Mouse (Mus musculus): Measurements from ENCODE around the gene Sod3. TPM values are rescaled to one million over a fixed set of nuclear protein-coding genes. Genes with fewer than 3 reads are reported as not detected.

Gene Sod3
- polyA plus RNA-seq, 1 experiment = 0.27 TPM

DNA sequence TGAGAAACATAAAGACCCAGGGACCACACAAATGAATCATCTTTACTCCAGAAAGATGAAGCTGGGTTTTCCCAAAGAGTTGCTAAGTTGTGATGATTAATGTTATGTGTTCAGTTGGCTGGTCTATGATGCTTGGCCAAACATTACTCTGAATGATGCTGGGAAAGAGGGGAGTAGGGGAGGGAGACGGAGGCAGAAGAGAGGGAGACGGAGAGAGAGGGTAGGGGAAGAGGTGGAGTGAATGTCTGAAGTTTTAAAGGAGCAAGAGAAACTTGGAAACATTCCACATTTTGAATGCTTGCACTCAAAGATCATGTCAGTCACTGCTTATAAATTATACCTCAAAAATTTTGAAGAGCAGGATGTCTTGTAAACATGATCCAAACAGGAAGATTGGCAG lies 16.7 kb upstream of the Sod3 start:
- H3K4me3 ChIP-seq (ENCODE audit: low read depth, low read length) = no peak overlapping the region

GRCm38 (mm10) chr5:52350451-52350850 lies 13.1 kb upstream of the Sod3 start:
- Histone ChIP-seq H3K27ac (ENCODE audit: insufficient read depth, low read length) (no peak overlapping the region), H3K4me1 (ENCODE audit: control insufficient read depth, insufficient read depth, low read length) (no peaks in the 10 kb centered on the region), H3K27me3 (ENCODE audit: control insufficient read depth, insufficient read depth, low read length, poor library complexity, severe bottlenecking) (no peaks in the 10 kb centered on the region), H3K4me3 (ENCODE audit: low read depth, low read length) (no peak overlapping the region), H3K9me3 (replicated peaks; ENCODE audit: control insufficient read depth, insufficient read depth, low read length, poor library complexity, severe bottlenecking) (no peaks in the 10 kb centered on the region), H3K9ac (ENCODE audit: low read depth, poor library complexity, severe bottlenecking) (no peak overlapping the region), H3K36me3 (ENCODE audit: control insufficient read depth, insufficient read depth, low read length, poor library complexity, severe bottlenecking) (no peaks in the 10 kb centered on the region)
- TF ChIP-seq POLR2A (IDR thresholded peaks at IDR 0.05; ENCODE audit: insufficient read depth, low read length) (no peak), EP300 (IDR thresholded peaks at IDR 0.05; ENCODE audit: insufficient read depth, low read depth, low read length) (no peak), CTCF (IDR thresholded peaks at IDR 0.05; ENCODE audit: low read depth, low read length) (no peak)

More for the DNA sequence above, 16.7 kb upstream of the Sod3 start:
- Histone ChIP-seq H3K9me3 (replicated peaks; ENCODE audit: control insufficient read depth, insufficient read depth, low read length, poor library complexity, severe bottlenecking) (no peaks in the 10 kb centered on the region; the same call in 1 of the 2 replicates), H3K4me1 (ENCODE audit: control insufficient read depth, insufficient read depth, low read length) (no peaks in the 10 kb centered on the region), H3K9ac (ENCODE audit: low read depth, poor library complexity, severe bottlenecking) (no peak overlapping the region), H3K36me3 (ENCODE audit: control insufficient read depth, insufficient read depth, low read length, poor library complexity, severe bottlenecking) (no peaks in the 10 kb centered on the region), H3K27me3 (ENCODE audit: control insufficient read depth, insufficient read depth, low read length, poor library complexity, severe bottlenecking) (no peaks in the 10 kb centered on the region), H3K27ac (ENCODE audit: insufficient read depth, low read length) (no peak overlapping the region)
- TF ChIP-seq CTCF (IDR thresholded peaks at IDR 0.05; ENCODE audit: low read depth, low read length) = no peak
- no peak for TF ChIP-seq POLR2A (IDR thresholded peaks at IDR 0.05; ENCODE audit: insufficient read depth, low read length)
- no peak for TF ChIP-seq EP300 (IDR thresholded peaks at IDR 0.05; ENCODE audit: insufficient read depth, low read depth, low read length)

DNA sequence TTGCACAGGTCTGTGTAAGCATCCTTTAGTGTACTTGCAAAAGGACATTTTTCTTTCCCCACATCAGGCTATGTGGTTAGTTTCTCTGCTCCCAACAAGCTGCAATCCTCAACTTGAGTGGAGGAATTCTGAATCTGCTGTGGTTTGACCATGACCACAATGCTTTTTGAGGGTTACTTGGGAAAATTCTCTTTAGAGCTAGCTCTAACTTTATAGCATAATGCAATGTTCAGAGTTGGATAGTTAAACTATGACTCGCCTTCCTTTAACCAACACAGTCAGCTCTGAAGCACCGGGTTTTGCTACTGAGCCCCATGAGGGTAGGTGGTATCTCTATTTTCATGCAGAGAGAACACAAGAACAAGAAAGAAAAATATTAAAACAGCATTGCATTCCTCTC lies 12.0 kb upstream of the Sod3 start:
- no peak overlapping the region for H3K4me3 ChIP-seq (ENCODE audit: low read depth, low read length)
- no peak overlapping the region for H3K9ac ChIP-seq (ENCODE audit: low read depth, poor library complexity, severe bottlenecking)
- TF ChIP-seq POLR2A (IDR thresholded peaks at IDR 0.05; ENCODE audit: insufficient read depth, low read length) (no peak), CTCF (IDR thresholded peaks at IDR 0.05; ENCODE audit: low read depth, low read length) (no peak), EP300 (IDR thresholded peaks at IDR 0.05; ENCODE audit: insufficient read depth, low read depth, low read length) (no peak)
- H3K9me3 ChIP-seq (replicated peaks; ENCODE audit: control insufficient read depth, insufficient read depth, low read length, poor library complexity, severe bottlenecking) = no peaks in the 10 kb centered on the region
- H3K27ac ChIP-seq (ENCODE audit: insufficient read depth, low read length) = no peak overlapping the region
- H3K36me3 ChIP-seq (ENCODE audit: control insufficient read depth, insufficient read depth, low read length, poor library complexity, severe bottlenecking) = no peaks in the 10 kb centered on the region
- no peaks in the 10 kb centered on the region for H3K27me3 ChIP-seq (ENCODE audit: control insufficient read depth, insufficient read depth, low read length, poor library complexity, severe bottlenecking)
- H3K4me1 ChIP-seq (ENCODE audit: control insufficient read depth, insufficient read depth, low read length) = no peaks in the 10 kb centered on the region

- Histone ChIP-seq H3K36me3 (ENCODE audit: control insufficient read depth, insufficient read depth, low read length, poor library complexity, severe bottlenecking) (no peaks in the 10 kb centered on the region), H3K9me3 (replicated peaks; ENCODE audit: control insufficient read depth, insufficient read depth, low read length, poor library complexity, severe bottlenecking) (no peaks in the 10 kb centered on the region), H3K9ac (ENCODE audit: low read depth, poor library complexity, severe bottlenecking) (no peak overlapping the region), H3K27ac (ENCODE audit: insufficient read depth, low read length) (no peak overlapping the region), H3K27me3 (ENCODE audit: control insufficient read depth, insufficient read depth, low read length, poor library complexity, severe bottlenecking) (no peaks in the 10 kb centered on the region), H3K4me1 (ENCODE audit: control insufficient read depth, insufficient read depth, low read length) (no peaks in the 10 kb centered on the region), H3K4me3 (ENCODE audit: low read depth, low read length) (no peak overlapping the region)
- TF ChIP-seq POLR2A (IDR thresholded peaks at IDR 0.05; ENCODE audit: insufficient read depth, low read length) = no peak
- no peak for TF ChIP-seq CTCF (IDR thresholded peaks at IDR 0.05; ENCODE audit: low read depth, low read length)
- no peak for TF ChIP-seq EP300 (IDR thresholded peaks at IDR 0.05; ENCODE audit: insufficient read depth, low read depth, low read length)
These were observed 10.9 kb upstream of the Sod3 start for GRCm38 (mm10) chr5:52352730-52353129.

DNA sequence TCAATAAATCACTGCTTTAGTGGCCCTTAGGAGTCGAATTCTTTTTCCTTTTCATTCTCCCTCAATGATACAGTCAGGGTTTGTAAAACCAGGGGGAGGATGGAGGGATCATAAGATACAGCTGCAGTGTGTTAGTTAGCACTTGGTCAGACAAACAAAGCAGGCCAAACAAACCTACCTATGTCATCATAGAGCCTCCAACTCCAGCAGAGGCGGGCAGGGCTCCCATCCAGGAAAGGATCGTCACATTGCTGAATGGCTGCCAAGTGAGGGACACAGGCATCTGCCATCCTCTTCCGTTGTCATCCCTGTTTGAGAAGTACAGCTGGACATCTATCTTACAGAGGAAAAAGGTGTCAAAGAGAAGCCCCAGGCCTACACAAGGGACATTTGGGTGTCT lies 9.2 kb upstream of the Sod3 start:
- H3K9ac ChIP-seq (ENCODE audit: low read depth, poor library complexity, severe bottlenecking) = no peak overlapping the region
- no peaks in the 10 kb centered on the region for H3K9me3 ChIP-seq (replicated peaks; ENCODE audit: control insufficient read depth, insufficient read depth, low read length, poor library complexity, severe bottlenecking)
- TF ChIP-seq POLR2A (IDR thresholded peaks at IDR 0.05; ENCODE audit: insufficient read depth, low read length) (no peak), CTCF (IDR thresholded peaks at IDR 0.05; ENCODE audit: low read depth, low read length) (no peak), EP300 (IDR thresholded peaks at IDR 0.05; ENCODE audit: insufficient read depth, low read depth, low read length) (no peak)
- no peaks in the 10 kb centered on the region for H3K36me3 ChIP-seq (ENCODE audit: control insufficient read depth, insufficient read depth, low read length, poor library complexity, severe bottlenecking)
- H3K4me1 ChIP-seq (ENCODE audit: control insufficient read depth, insufficient read depth, low read length) = no peaks in the 10 kb centered on the region
- H3K27me3 ChIP-seq (ENCODE audit: control insufficient read depth, insufficient read depth, low read length, poor library complexity, severe bottlenecking) = no peaks in the 10 kb centered on the region
- no peak overlapping the region for H3K4me3 ChIP-seq (ENCODE audit: low read depth, low read length)
- no peak overlapping the region for H3K27ac ChIP-seq (ENCODE audit: insufficient read depth, low read length)

GRCm38 (mm10) chr5:52355612-52356011 lies 8.0 kb upstream of the Sod3 start:
- Histone ChIP-seq H3K27ac (ENCODE audit: insufficient read depth, low read length) (no peak overlapping the region), H3K9me3 (replicated peaks; ENCODE audit: control insufficient read depth, insufficient read depth, low read length, poor library complexity, severe bottlenecking) (no peaks in the 10 kb centered on the region), H3K9ac (ENCODE audit: low read depth, poor library complexity, severe bottlenecking) (no peak overlapping the region), H3K4me3 (ENCODE audit: low read depth, low read length) (no peak overlapping the region), H3K27me3 (ENCODE audit: control insufficient read depth, insufficient read depth, low read length, poor library complexity, severe bottlenecking) (no peaks in the 10 kb centered on the region), H3K36me3 (ENCODE audit: control insufficient read depth, insufficient read depth, low read length, poor library complexity, severe bottlenecking) (no peaks in the 10 kb centered on the region), H3K4me1 (ENCODE audit: control insufficient read depth, insufficient read depth, low read length) (no peaks in the 10 kb centered on the region)
- TF ChIP-seq POLR2A (IDR thresholded peaks at IDR 0.05; ENCODE audit: insufficient read depth, low read length) = no peak

Data from ES-Bruce4 (cell line).